Mouse (Mus musculus): ENCODE measurements around the gene Inppl1. TPM values are rescaled to one million over a fixed set of nuclear protein-coding genes. Genes with fewer than 3 reads are reported as not detected.

Inppl1 gene
- polyA plus RNA-seq, 1 experiment from 2014 or later, result 36.2 TPM

GRCm38 (mm10) chr7:101821571-101822501, 16.2 kb downstream of the Inppl1 start:
- under 1% methylated on average over 67 of the region's 71 CpGs for WGBS
- Histone ChIP-seq H3K27ac (replicated peaks) (peak overlapping the region; percentile 84), H3K9me3 (replicated peaks) (no peaks in the 10 kb centered on the region), H3K27me3 (ENCODE audit: low read depth, poor library complexity, severe bottlenecking) (peaks cover 78% of the 10 kb centered on the region), H3K36me3 (peaks cover 42% of the 10 kb centered on the region), H3K4me1 (peaks cover 54% of the 10 kb centered on the region), H3K4me3 (peak overlapping the region; percentile 63)
- DNase-seq (ENCODE audit: low spot score), result peak; percentile 79

DNA sequence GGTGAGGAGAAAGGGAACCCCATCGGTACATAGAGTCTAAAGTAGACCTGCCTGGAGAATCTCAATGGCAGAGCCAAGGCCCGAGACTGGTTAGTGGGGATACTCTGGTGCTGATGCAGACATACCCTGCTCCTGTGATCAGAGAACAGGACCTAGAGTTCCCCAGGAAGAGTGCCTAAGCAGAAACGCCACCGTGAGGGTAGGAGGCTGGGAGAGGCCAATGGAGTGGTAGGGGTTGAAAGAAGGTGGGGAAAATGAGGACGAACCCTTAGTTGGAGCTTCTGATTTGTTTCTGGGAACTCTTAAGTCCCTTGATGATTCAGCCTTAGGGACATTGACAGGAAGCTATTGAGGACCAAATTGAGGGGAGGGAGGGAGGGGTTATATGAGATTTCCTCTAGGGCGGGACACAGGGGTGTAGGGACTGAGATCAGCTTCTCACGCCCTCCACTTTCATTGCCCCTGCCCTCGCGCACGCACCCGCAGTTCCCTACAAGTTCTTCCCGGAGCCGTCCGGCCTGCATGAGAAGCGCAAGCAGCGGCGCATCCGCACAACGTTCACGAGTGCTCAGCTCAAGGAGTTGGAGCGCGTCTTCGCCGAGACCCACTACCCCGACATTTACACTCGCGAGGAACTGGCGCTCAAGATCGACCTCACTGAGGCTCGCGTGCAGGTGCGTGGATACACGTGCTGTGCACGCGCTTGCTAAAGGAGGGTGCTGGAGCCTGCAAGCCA, 17.6 kb downstream of the Inppl1 start:
- WGBS, result 2% methylated on average over 35 of the region's 35 CpGs
- DNase-seq (ENCODE audit: low spot score), result peak; percentile 52
- Histone ChIP-seq H3K4me1 (peaks cover 54% of the 10 kb centered on the region), H3K36me3 (peaks cover 28% of the 10 kb centered on the region), H3K4me3 (peak overlapping the region; percentile 63), H3K9me3 (replicated peaks) (no peaks in the 10 kb centered on the region), H3K27me3 (ENCODE audit: low read depth, poor library complexity, severe bottlenecking) (peaks cover 90% of the 10 kb centered on the region), H3K27ac (replicated peaks) (0 out of 2 replicates have a peak overlapping the region, but pooled peaks have one; percentile 19)

DNA sequence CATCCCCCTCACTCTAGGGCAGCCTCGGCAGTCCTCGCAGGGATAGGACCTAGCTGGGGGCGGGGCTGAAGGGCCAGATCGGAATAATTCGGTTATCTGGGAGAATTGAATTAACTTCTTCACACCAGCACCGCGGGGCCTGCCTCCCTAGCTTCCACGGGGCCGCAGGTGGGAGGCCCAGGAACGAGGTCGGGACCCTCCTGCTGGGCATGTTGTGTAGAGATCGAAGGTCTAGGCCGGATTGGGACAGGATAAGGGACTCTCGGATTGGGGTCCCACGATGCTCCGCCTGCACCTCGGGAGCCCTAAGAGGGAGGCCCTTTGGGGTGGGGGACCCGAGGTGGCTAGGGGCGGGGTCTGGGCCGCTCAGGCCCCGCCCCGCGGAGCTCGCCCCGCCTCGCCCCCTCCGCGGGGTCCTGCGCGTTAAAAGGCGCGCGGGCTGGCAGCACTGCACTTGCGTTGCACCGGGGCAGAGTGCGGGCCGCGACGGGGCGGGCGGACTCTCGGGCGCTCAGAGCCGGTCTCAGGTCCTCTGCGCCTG, 20.1 kb downstream of the Inppl1 start, which contains the start of gene Phox2a:
Phox2a (plus strand) TSS at position 453 of the 541 bp plus-strand sequence.
- peak; percentile 48 for DNase-seq (ENCODE audit: low spot score)
- Histone ChIP-seq H3K27ac (replicated peaks) (no peak within 1 kb of the TSS; the same call in 1 of the 2 replicates), H3K27me3 (ENCODE audit: low read depth, poor library complexity, severe bottlenecking) (peaks cover 74% of the 10 kb centered on the region), H3K4me3 (peak within 1 kb of the TSS; percentile 52), H3K4me1 (peaks cover 47% of the 10 kb centered on the region), H3K36me3 (peaks cover 3% of the 10 kb centered on the region), H3K9me3 (replicated peaks) (no peaks in the 10 kb centered on the region)
- 2% methylated on average over 41 of the region's 45 CpGs for WGBS

DNA sequence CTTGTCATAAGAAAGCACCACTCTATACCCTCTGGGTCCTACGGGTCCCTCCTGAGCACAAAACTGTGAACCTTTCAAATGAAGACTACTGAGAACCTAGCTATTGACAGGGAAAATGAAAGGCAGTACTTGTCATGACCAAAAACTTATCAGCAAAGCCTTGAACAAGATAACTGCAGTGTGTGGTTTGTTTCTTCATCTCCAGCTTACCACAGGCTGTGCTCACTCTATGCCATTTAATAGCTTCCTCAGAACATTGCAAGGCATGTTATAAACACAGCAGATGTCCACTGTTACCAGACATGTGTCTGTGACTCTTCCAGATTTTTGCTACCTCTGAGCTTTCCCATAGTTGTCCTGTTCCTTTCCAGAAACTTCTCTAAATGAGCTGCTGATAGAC, 61.0 kb downstream of the Inppl1 start:
- no peak for DNase-seq (ENCODE audit: low spot score)
- Histone ChIP-seq H3K27me3 (ENCODE audit: low read depth, poor library complexity, severe bottlenecking) (no peaks in the 10 kb centered on the region), H3K9me3 (replicated peaks) (no peaks in the 10 kb centered on the region), H3K36me3 (peaks cover 42% of the 10 kb centered on the region), H3K27ac (replicated peaks) (no peak overlapping the region), H3K4me1 (peaks cover 17% of the 10 kb centered on the region), H3K4me3 (no peak overlapping the region)
- 95% methylated on average over 1 of the region's 1 CpGs for WGBS

GRCm38 (mm10) chr7:101772687-101773086, 65.3 kb downstream of the Inppl1 start:
- H3K27ac ChIP-seq (replicated peaks), result 0 out of 2 replicates have a peak overlapping the region, but pooled peaks have one; percentile 9
- DNase-seq (ENCODE audit: low spot score), result peak; percentile 17
- H3K9me3 ChIP-seq (replicated peaks), result no peaks in the 10 kb centered on the region
- H3K4me1 ChIP-seq, result peaks cover 26% of the 10 kb centered on the region
- H3K4me3 ChIP-seq, result no peak overlapping the region
- peaks cover 33% of the 10 kb centered on the region for H3K36me3 ChIP-seq
- H3K27me3 ChIP-seq (ENCODE audit: low read depth, poor library complexity, severe bottlenecking), result no peaks in the 10 kb centered on the region
- WGBS, result 43% methylated on average over 8 of the region's 8 CpGs

Small RNA genes within 50 kb of the gene (microRNA-seq; reads per million reads assigned to microRNA genes)
- not detected for gene Gm22655

Other genes with a start within 250 kb of the Inppl1 start
- gene Clpb, start 174.6 kb downstream of the Inppl1 start, polyA plus RNA-seq (2016; fragmentation: Nextera tagmentation; extraction: Ambion mirVana), result 54.7 and 56.3 TPM in 2 replicates
- 0.83 and 2.0 TPM in 2 replicates for gene Phox2a, start 19.9 kb downstream of the Inppl1 start, polyA plus RNA-seq (2016; fragmentation: Nextera tagmentation; extraction: Ambion mirVana)
- 0.70 and 1.1 TPM in 2 replicates for gene Folr2, start 19.0 kb upstream of the Inppl1 start, polyA plus RNA-seq (2016; fragmentation: Nextera tagmentation; extraction: Ambion mirVana)
- gene Anapc15, start 25.5 kb upstream of the Inppl1 start, polyA plus RNA-seq (2016; fragmentation: Nextera tagmentation; extraction: Ambion mirVana), result 110 and 123 TPM in 2 replicates
- 17.9 and 19.5 TPM in 2 replicates for gene Folr1, start 32.6 kb upstream of the Inppl1 start, polyA plus RNA-seq (2016; fragmentation: Nextera tagmentation; extraction: Ambion mirVana)
- 164 and 166 TPM in 2 replicates for gene Lamtor1, start 67.7 kb upstream of the Inppl1 start, polyA plus RNA-seq (2016; fragmentation: Nextera tagmentation; extraction: Ambion mirVana)
- 0.37 and 0.87 TPM in 2 replicates for gene Tomt, start 68.1 kb upstream of the Inppl1 start, polyA plus RNA-seq (2016; fragmentation: Nextera tagmentation; extraction: Ambion mirVana)
- 10.6 and 12.7 TPM in 2 replicates for gene Lrrc51, start 95.7 kb upstream of the Inppl1 start, polyA plus RNA-seq (2016; fragmentation: Nextera tagmentation; extraction: Ambion mirVana)
- gene Numa1, start 95.9 kb upstream of the Inppl1 start, polyA plus RNA-seq (2016; fragmentation: Nextera tagmentation; extraction: Ambion mirVana), result 76.9 and 91.8 TPM in 2 replicates
- 3.8 and 4.1 TPM in 2 replicates for gene Il18bp, start 180.5 kb upstream of the Inppl1 start, polyA plus RNA-seq (2016; fragmentation: Nextera tagmentation; extraction: Ambion mirVana)
- 31.1 and 32.7 TPM in 2 replicates for gene Rnf121, start 227.2 kb upstream of the Inppl1 start, polyA plus RNA-seq (2016; fragmentation: Nextera tagmentation; extraction: Ambion mirVana)
- gene Xndc1, start 227.3 kb upstream of the Inppl1 start, polyA plus RNA-seq (2016; fragmentation: Nextera tagmentation; extraction: Ambion mirVana), result 44.2 and 45.3 TPM in 2 replicates
- 1.7 and 1.8 TPM in 2 replicates for gene Xntrpc, start 227.5 kb upstream of the Inppl1 start, polyA plus RNA-seq (2016; fragmentation: Nextera tagmentation; extraction: Ambion mirVana)
- gene Trpc2, start 244.9 kb upstream of the Inppl1 start, polyA plus RNA-seq (2016; fragmentation: Nextera tagmentation; extraction: Ambion mirVana), result 0.19 TPM in 1 of 2 replicates, not detected in the other